Mouse (Mus musculus): Measurements from ENCODE around the gene Eno1. TPM values are rescaled to one million over a fixed set of nuclear protein-coding genes. Genes with fewer than 3 reads are reported as not detected.

Gene Eno1
- total RNA-seq (2021) = 100 to 1,000 TPM; 471 to 935 TPM
- long read RNA-seq, experiment 1, transcript Eno1-202 (12 exons, 2,027 nt) = major isoform, 1,257 of 1,359 reads
- long read RNA-seq, experiment 1, partial matches to known transcripts = 45 of 1,359 reads
- long read RNA-seq, experiment 1, other reads (novel, unspliced or antisense) = 54 of 1,359 reads
- long read RNA-seq, experiment 2, transcript Eno1-202 (12 exons, 2,027 nt) = major isoform, 2,043 of 2,160 reads
- long read RNA-seq, experiment 2, transcript Eno1-207 (3 exons, 578 nt) = minor isoform, 5 of 2,160 reads
- long read RNA-seq, experiment 2, partial matches to known transcripts = 65 of 2,160 reads
- long read RNA-seq, experiment 2, other reads (novel, unspliced or antisense) = 45 of 2,160 reads

DNA sequence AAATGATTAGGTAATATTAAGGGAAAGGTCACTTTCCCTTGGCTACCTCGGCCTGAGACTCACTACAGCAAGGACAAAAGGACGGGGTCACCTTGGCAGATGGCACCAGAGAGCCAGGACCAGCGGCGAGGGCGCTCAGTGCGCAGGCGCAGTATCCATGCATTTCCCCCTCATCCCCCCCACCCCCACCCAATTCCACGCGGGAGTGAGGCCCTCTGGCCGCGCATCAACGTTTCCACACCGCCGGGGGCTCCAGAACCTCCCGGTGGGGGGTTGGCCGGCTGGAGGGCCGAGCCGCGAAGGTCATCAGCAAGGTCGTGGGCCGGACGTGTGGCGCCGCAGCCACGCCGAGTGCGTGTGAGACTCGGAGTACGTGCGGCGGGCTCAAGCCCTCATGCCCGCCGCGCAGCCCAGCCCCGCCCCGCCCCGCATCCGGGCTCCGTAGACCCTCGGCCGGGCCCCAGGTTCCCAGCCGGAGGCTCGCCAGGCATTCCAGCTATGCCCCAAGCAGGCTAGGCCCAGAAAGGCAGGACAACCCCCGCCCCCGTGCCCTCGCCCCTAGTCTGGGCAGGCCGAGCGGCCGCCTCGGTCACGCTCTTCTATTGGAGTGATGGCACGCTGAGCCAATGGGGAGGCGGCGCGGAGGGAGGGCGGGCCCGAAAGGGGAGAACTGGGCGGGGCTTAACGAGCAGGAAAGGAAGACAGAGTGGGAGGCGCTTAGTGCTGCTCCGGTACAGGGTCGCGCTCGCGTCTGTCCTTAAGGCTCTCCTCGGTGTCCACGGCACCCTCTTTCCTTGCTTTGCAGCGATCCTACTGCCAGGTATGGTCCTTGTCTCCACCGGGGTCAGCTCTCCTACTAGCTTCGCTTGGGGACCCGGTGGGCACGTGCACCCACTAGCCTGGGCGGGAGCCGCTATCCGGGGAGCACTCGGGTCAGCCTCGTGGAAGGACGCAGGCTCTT, at the start of gene Eno1:
Gene Eno1 (plus strand): TSS at position 201 of the 961 bp plus-strand sequence.
- DNase-seq (ENCODE audit: low spot score in 2 of 2) = peak; percentile 97

- no peak for DNase-seq (ENCODE audit: low spot score in 2 of 2)
Measured at GRCm38 (mm10) chr4:150188236-150188635, 48.3 kb upstream of the Eno1 start.

DNA sequence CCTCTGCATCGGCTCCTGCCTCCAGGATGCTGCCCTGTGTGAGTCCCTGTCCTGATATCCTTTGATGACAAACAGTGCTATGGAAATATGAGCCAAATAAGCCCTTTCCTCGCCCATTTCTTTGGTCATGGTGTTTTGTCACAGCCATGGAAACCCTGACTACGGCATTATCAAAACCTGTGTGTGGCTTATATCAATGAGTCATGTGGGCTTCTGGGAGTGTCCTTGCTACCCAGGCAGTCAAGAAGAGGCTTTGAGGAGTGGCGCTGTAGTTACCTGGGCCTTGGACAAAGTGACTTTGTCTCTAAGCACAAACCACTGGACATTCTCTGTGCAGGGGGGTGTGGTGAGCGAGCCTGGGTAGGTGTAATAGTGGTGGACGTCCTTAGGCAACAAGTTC, 44.3 kb upstream of the Eno1 start:
- no peak for DNase-seq (ENCODE audit: low spot score in 2 of 2)

DNA sequence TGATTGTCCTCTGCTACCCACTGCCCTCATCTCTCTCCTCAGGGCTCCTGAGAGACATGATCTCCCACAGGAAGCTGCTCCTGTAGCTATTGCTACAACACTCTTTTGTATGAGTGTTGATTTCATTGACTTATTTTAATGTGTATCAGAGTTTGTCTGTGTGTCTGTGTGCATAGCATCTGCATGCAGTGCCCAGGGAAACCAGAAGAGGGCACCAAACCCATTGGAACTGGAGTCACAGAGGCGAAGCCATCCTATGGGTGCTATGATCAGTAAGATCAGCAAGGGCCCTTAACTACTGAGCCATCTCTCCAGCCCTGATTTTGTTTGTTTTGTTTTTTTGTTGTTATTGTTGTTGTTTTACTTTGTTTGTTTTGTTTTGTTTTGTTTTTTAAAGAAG, 42.6 kb upstream of the Eno1 start:
- DNase-seq (ENCODE audit: low spot score in 2 of 2) = peak; percentile 12 to 50

DNA sequence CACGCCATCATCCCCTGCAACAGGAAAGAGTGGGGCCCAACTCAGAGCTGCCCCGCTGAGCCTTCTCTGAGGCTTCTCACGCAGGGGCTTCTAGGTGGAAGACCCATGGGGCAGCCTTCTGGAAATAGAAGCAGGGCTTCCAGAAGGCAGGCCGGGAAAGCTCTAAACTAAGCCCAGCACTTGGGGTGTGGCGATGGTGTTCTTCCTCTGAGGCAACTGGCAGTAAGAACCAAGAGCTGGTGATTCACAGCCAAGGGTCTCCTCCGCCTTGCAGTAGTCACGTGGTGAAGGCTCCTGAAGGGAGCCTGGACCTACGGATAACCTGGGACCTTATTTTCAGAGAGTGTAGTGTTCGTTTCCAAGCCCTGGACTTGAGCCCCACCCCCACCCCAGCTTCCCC, 38.3 kb upstream of the Eno1 start:
- DNase-seq (ENCODE audit: low spot score in 2 of 2) = no peak

GRCm38 (mm10) chr4:150201232-150201631, 35.3 kb upstream of the Eno1 start, which contains the start of gene Car6:
TSS of gene Car6 (minus strand) at chr4:150201332.
- DNase-seq (ENCODE audit: low spot score in 2 of 2) = no peak

- no peak for DNase-seq (ENCODE audit: low spot score in 2 of 2)
Measured at GRCm38 (mm10) chr4:150202702-150203101, 33.8 kb upstream of the Eno1 start.

DNA sequence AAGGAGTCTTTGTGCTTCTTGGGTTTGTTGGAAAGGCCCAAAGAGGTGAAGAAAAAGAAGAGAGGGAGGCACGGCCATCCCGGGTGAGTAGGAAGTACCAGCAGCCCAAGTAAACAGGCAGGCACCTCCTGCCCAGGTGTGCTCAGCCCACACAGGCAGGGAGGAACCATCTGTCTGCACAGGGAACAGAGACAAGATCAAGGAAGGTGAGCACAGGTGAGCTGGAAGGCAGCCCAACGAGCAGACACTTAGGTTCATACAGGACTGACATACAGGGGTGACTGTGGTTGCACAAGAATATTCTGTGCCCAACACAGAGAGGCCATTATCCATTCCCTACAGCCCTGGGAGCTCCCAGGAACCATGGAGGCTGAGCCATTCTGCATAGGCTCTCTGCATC, 31.6 kb upstream of the Eno1 start:
- DNase-seq (ENCODE audit: low spot score in 2 of 2) = no peak

DNA sequence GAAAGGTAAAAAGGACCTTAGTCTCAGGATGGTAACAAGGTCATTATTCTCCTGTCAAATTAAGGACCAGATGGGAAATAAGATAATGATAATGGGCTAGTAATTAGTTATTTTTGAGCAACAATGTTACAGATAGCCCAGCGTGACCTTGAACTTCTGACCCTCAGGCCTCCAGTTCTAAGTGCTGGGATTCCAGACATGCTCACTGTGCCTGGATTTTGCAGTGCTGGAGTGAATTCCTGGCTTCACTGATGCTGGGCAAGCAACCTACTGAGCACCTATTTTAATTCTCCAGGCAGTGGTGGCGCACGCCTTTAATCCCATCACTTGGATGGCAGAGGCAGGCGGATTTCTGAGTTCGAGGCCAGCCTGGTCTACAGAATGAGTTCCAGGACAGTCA, 26.8 kb upstream of the Eno1 start:
- DNase-seq (ENCODE audit: low spot score in 2 of 2) = no peak

DNA sequence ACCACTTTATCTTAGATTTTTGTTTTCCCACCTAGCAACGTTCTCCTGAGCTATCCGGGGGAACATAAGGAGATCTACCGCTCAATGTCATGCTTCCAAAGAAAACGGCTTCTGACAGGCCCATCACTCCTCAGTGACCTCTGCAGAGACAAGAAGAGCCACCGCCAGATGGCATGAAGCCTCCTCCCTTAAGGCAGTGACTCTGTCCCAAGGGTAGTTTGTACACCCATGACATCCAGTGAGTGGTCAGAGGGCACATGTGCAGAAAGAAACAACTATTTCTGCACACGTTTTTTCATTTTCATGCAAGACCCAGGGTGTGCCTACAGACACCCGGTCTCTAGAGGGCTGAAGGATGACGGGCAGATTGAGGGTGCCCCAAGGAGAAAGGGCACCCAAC, 26.2 kb upstream of the Eno1 start:
- no peak for DNase-seq (ENCODE audit: low spot score in 2 of 2)

DNA sequence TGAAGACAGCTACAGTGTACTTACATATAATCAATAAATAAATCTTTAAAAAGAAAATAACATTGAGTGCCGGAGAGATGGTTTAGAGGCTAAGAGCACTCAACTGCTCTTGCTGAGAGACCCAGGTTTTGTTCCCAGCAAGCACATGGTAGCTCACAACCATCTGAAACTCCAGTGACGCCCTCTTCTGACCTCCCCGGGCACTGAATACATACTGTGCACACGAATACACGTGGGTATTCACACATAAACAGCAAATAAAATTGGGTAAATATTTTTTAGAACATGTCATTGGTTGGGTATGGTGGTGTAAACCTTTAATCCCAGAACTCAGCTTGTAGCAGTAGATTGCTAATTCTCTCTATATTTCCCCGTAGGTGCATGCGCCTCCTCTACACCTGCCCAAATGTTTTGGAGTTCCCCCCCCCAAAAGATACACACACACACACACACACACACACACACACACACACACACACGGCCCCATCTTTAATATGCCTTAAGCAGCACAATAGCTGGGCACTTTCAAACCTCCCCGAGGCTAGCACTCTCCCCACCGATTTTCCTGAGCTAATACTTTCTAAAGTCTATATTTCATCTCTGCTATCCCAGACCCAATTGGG, 24.5 kb upstream of the Eno1 start:
- DNase-seq (ENCODE audit: low spot score in 2 of 2) = no peak

GRCm38 (mm10) chr4:150212553-150212971, 24.0 kb upstream of the Eno1 start:
- DNase-seq (ENCODE audit: low spot score in 2 of 2) = peak in 1 of 2 experiments; percentile 31

GRCm38 (mm10) chr4:150213910-150214309, 22.6 kb upstream of the Eno1 start:
- no peak for DNase-seq (ENCODE audit: low spot score in 2 of 2)

GRCm38 (mm10) chr4:150216423-150216822, 20.1 kb upstream of the Eno1 start:
- no peak for DNase-seq (ENCODE audit: low spot score in 2 of 2)

DNA sequence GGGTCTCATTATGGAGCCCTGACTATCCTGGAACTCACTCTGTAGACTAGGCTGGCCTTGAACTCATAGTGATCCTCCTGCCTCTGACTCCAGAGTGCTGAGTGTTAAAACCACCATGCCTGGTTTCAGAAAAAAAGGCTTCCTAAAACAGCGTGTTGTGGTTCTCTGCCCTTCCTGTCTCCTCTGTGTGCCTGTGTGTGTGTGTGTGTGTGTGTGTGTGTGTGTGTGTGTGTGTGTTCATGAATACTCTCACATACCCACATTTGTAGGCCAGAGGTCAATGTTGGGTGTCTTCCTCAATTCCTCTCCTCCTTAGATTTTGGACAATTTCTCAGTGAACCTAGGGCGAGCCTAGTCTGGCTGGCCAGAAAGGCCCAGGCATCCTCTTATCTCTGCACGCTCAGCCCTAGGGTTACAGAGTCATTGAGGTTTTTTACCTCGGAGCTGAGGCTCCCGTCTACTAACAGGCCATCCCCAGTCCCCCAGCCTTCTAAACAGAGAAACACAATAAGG, 19.4 kb upstream of the Eno1 start:
- no peak for DNase-seq (ENCODE audit: low spot score in 2 of 2)

- DNase-seq (ENCODE audit: low spot score in 2 of 2) = no peak
Measured at GRCm38 (mm10) chr4:150217935-150218334, 18.6 kb upstream of the Eno1 start.

DNA sequence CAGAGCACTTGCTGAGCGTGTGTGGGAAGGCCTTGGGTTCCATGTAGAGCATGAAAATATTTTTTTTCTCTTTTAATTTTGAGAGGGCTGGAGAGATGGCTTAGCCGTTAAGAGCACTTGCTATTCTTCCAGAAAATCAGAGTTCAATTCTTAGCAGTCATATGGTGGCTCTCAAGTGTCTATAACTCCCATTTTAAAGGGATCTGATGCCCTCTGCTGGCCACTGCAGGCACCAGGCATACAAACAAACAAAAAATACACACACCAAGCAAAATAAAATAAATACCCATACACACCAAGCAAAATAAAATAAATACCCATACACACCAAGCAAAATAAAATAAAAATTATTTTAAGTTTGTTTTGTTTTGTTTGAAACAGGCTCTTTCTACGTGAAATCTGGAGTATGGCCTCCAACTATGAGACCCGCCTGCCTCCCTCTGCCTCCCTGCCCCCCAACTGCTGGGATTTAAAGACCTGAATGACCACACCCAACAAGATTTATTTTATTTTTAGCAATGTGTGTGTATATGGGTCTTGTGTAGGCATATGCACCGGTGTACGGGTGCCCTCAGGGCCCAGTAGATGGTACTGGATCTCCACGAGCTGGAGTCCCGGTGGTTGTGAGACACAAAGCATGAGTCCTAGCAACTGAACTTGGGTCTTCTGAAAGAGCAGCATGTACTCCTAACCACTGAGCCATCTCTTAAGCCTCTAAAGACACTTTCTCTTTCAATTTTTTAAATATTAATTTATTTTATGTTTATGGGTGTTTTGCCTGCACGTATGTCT, 16.8 kb upstream of the Eno1 start:
- peak in 1 of 2 experiments; percentile 55 for DNase-seq (ENCODE audit: low spot score in 2 of 2)

- no peak for DNase-seq (ENCODE audit: low spot score in 2 of 2)
Measured at GRCm38 (mm10) chr4:150220584-150220983, 15.9 kb upstream of the Eno1 start.

DNA sequence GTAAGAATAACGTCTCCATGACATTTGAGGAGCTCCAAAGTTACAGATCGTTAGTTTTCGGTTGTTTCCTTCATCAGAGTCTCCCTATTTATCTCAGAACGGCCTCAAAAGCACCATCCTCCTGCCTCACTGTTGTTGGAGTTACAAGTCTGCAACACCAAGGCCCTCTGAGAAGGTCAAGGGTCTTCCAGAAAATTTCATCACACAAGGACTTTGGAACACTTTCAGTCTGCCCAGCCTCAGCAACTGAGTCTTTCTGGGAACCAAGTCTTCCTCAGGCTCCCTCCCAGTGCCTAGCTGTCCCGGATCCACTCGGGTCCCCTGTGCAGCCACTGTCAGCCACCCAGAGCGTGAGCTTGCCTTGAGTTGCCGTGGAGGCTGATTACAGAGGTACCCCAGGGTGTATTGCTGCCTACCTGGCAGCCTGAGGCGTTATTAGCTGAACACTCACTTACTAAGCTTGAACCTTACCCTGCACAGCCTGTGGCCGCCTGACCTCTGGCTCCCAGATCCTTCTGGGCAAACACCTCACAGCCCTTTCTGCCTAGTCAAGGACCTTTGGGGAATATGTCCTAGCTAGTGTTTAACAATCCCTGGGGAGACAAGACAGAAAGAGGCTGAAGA, 15.4 kb upstream of the Eno1 start:
- no peak for DNase-seq (ENCODE audit: low spot score in 2 of 2)

GRCm38 (mm10) chr4:150223830-150224229, 12.7 kb upstream of the Eno1 start:
- no peak for DNase-seq (ENCODE audit: low spot score in 2 of 2)
